Mouse (Mus musculus) neural tube, embryonic 13.5 days (tissue): ENCODE data around the gene Psmb6. TPM values are rescaled to one million over a fixed set of nuclear protein-coding genes. Genes with fewer than 3 reads are reported as not detected.
A peak's percentile ranks its signal among the peaks of the same experiment; 100 is the strongest.
"Not testable (repeated sequence)": the region's sequence is repeated elsewhere in the genome, so short reads cannot be mapped to it uniquely, and the experiment has no call there.

ENCODE experiments used
- ATAC-seq: fragments of 200-750 bp; cut with Nextera tagmentation; 2 replicates; pipeline ENCODE4 v1.8.0; 2017; ENCODE audit warnings: low read depth, mild to moderate bottlenecking, moderate TSS enrichment, moderate library complexity
- H3K27ac ChIP-seq: fragments of 300-500 bp; sonication (generic); replicated peaks from 2 replicates; pipeline ENCODE4 v1.5.1; 2015; ENCODE audit warnings: moderate library complexity, mild to moderate bottlenecking, inconsistent platforms
- H3K27me3 ChIP-seq: fragments of 300-500 bp; sonication (generic); 2 replicates; pipeline ENCODE4 v1.6.1; 2015; ENCODE audit warnings: mild to moderate bottlenecking, inconsistent platforms
- H3K36me3 ChIP-seq: fragments of 300-500 bp; sonication (generic); 2 replicates; pipeline ENCODE4 v1.6.1; 2015; ENCODE audit warnings: mild to moderate bottlenecking, inconsistent platforms
- H3K4me1 ChIP-seq: fragments of 300-500 bp; sonication (generic); replicated peaks from 2 replicates; pipeline ENCODE4 v1.6.1; 2015; ENCODE audit warnings: inconsistent platforms
- H3K4me2 ChIP-seq: fragments of 300-500 bp; sonication (generic); 2 replicates; pipeline ENCODE4 v1.6.1; 2015; ENCODE audit warnings: inconsistent platforms, mild to moderate bottlenecking, moderate library complexity
- H3K4me3 ChIP-seq: fragments of 300-500 bp; sonication (generic); 2 replicates; pipeline ENCODE4 v1.5.1; 2015; ENCODE audit warnings: mild to moderate bottlenecking, inconsistent platforms
- H3K9ac ChIP-seq: fragments of 300-500 bp; sonication (generic); 2 replicates; pipeline ENCODE4 v1.6.1; 2015; ENCODE audit warnings: moderate library complexity, mild to moderate bottlenecking, inconsistent platforms
- H3K9me3 ChIP-seq: fragments of 300-500 bp; sonication (generic); 2 replicates; pipeline ENCODE4 v1.6.1; 2016; ENCODE audit warnings: inconsistent platforms
- WGBS: fragments of 180-500 bp; shearing (Covaris S2); methylation state at CpG from one replicate; pipeline ENCODE4 v1.1.7; 2015; 5-methylcytosine and 5-hydroxymethylcytosine counted together
- polyA plus RNA-seq: library from polyadenylated mRNA; unstranded; fragments of >200 nt; fragmentation: Nextera tagmentation; extraction: Ambion mirVana; gene quantifications from 2 replicates; pipeline ENCODE4 v1.2.1, GENCODE M21; 2015

The Psmb6 gene
- polyA plus RNA-seq, 1 experiment from 2014 or later, result 814 TPM

DNA sequence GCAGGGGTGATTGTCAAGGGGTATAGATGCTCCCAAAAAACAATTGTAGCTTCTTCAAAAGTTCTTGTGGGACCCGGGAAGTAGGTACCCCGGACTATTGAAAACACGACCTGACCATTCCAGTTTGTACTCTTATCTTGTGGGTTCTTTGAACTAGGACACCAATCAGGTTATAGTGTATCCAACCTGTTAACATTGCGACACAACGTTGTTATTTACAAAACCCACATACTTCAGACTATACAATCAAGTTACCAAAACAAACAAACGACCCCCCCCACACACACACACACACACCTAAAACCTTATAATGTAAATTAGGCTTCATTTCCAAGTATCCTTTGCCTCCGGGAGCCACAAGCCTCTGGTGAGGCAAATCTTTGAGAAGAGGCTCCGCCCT, 385 bp upstream of the Psmb6 start:
- peak; percentile 60; the same call in 1 of the 2 replicates for ATAC-seq
- H3K9ac ChIP-seq, result peak overlapping the region; percentile 47; the same call in 1 of the 2 replicates
- peaks cover 27% of the 10 kb centered on the region for H3K4me1 ChIP-seq
- H3K4me2 ChIP-seq, result peak overlapping the region; percentile 51
- no peaks in the 10 kb centered on the region for H3K27me3 ChIP-seq
- H3K27ac ChIP-seq, result no peak overlapping the region
- peak overlapping the region; percentile 69 for H3K4me3 ChIP-seq
- 5% methylated on average over 8 of the region's 8 CpGs for WGBS
- H3K36me3 ChIP-seq, result peaks cover 30% of the 10 kb centered on the region
- H3K9me3 ChIP-seq, result no peaks in the 10 kb centered on the region

DNA sequence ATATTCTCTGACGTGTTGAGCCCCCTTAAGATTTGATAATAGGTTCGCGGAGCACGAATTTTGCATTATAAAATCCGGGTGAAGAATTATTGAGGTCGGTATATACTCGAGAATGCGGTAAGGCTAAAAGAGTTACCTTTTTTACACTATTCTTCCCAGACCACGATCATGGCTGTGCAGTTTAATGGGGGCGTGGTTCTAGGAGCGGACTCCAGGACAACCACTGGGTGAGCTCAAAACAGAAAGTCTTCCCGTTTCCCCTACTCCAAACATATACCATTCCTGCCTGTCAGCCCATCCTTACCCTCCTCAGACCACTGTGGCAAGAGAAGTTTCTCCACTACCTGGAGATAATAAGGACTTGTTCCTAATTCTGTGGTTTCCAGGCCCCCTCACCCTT, 559 bp downstream of the Psmb6 start:
- peak overlapping the region; percentile 87 for H3K9ac ChIP-seq
- peak overlapping the region; percentile 83 for H3K4me2 ChIP-seq
- peaks cover 30% of the 10 kb centered on the region for H3K36me3 ChIP-seq
- H3K4me1 ChIP-seq, result peaks cover 20% of the 10 kb centered on the region
- no peaks in the 10 kb centered on the region for H3K9me3 ChIP-seq
- H3K27ac ChIP-seq, result peak overlapping the region; percentile 68
- WGBS, result 2% methylated on average over 12 of the region's 12 CpGs
- no peaks in the 10 kb centered on the region for H3K27me3 ChIP-seq
- peak overlapping the region; percentile 69 for H3K4me3 ChIP-seq
- ATAC-seq, result peak; percentile 32

DNA sequence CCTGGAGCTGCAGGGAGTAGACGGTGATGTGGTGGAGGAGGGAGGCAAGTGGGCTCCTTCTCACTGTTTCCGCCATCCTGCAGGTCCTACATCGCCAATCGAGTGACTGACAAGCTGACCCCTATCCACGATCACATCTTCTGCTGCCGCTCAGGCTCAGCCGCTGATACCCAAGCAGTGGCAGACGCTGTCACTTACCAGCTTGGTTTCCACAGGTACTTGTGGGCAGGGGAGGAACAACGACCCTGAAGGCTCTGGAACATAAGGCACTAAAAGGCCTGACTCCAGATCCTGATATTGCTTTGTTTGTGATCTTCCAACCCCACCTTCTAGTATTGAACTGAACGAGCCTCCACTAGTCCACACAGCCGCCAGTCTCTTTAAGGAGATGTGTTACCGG, 1.0 kb downstream of the Psmb6 start:
- no peak for ATAC-seq
- H3K36me3 ChIP-seq, result peaks cover 30% of the 10 kb centered on the region
- H3K27ac ChIP-seq, result no peak overlapping the region
- peak overlapping the region; percentile 87 for H3K9ac ChIP-seq
- H3K4me2 ChIP-seq, result peak overlapping the region; percentile 83
- 87% methylated on average over 12 of the region's 12 CpGs for WGBS
- H3K4me3 ChIP-seq, result peak overlapping the region; percentile 69
- H3K27me3 ChIP-seq, result no peaks in the 10 kb centered on the region
- peaks cover 20% of the 10 kb centered on the region for H3K4me1 ChIP-seq
- no peaks in the 10 kb centered on the region for H3K9me3 ChIP-seq

DNA sequence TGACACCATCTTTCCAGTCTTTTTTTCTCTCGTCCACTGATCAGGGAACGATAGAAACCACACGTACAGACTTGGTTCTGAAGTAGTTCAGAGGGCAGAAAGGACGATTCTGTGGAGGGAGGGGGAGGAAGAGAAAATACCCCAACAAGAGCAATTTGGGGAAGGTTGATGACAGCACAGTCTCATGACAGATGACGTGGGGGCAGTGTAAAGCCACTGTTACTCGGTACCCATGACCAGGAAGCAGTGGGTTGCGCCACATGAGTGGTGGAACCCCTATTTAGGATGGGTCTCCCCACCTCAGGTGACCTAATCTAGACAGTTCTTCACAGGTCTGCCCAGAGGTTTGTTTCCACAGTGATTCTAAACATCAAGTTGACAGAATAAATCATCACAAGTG, 3.4 kb downstream of the Psmb6 start:
- no peak overlapping the region for H3K4me2 ChIP-seq
- H3K27ac ChIP-seq, result no peak overlapping the region
- no peak for ATAC-seq
- H3K27me3 ChIP-seq, result no peaks in the 10 kb centered on the region
- H3K4me1 ChIP-seq, result peaks cover 20% of the 10 kb centered on the region
- H3K36me3 ChIP-seq, result peaks cover 30% of the 10 kb centered on the region
- no peak overlapping the region for H3K4me3 ChIP-seq
- no peak overlapping the region for H3K9ac ChIP-seq
- H3K9me3 ChIP-seq, result no peaks in the 10 kb centered on the region
- 92% methylated on average over 7 of the region's 7 CpGs for WGBS

DNA sequence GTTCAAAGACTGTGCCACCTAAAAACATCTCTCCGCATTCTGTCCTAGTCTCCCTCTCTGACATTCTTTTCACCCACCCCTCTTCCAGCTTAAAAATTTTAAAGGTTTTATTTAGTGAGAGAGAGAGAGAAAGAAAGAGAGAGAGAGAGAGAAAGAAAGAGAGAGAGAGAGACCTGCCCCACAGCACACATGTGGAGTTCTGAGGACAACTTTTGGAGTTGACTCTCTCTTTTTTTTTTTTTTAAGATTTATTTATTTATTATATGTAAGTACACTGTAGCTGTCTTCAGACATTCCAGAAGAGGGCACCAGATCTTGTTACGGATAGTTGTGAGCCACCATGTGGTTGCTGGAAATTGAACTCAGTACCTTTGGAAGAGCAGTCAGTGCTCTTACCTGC, 5.9 kb downstream of the Psmb6 start:
- H3K36me3 ChIP-seq, result peaks cover 30% of the 10 kb centered on the region
- not testable (repeated sequence) for ATAC-seq, H3K9ac ChIP-seq, H3K4me3 ChIP-seq, H3K27ac ChIP-seq, H3K27me3 ChIP-seq, H3K9me3 ChIP-seq, H3K4me2 ChIP-seq
- WGBS, result 84% methylated on average over 2 of the region's 2 CpGs
- H3K4me1 ChIP-seq, result peaks cover 12% of the 10 kb centered on the region

DNA sequence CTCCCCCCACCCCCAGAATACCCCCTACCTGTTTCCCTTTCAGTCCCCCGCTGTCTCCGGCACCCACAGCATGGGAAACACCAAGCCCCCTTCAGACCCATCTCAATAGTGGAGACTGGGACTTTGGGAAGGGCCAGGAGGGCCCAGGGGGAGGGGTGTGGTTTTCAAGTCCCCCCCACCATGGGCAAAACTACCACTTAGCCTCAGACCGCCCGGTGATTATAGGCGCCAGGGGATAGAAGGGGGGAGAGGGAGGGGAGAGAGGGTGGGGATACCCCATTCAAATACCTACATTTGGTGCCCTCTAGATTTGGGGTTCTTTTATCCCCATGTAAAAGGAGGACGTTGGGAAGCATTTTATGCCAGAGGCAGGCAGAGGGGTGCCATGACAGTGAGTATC, 7.7 kb downstream of the Psmb6 start, which contains the start of gene Gm40193:
Gene Gm40193, minus strand, starts transcription at position 101 of the 400 bp plus-strand sequence.
- Histone ChIP-seq H3K9me3 (no peaks in the 10 kb centered on the region), H3K4me1 (no peaks in the 10 kb centered on the region), H3K27ac (no peak within 1 kb of the TSS), H3K9ac (no peak within 1 kb of the TSS), H3K4me3 (no peak within 1 kb of the TSS), H3K4me2 (no peak within 1 kb of the TSS), H3K36me3 (peaks cover 15% of the 10 kb centered on the region), H3K27me3 (no peaks in the 10 kb centered on the region)
- ATAC-seq, result no peak
- WGBS, result 82% methylated on average over 6 of the region's 6 CpGs

DNA sequence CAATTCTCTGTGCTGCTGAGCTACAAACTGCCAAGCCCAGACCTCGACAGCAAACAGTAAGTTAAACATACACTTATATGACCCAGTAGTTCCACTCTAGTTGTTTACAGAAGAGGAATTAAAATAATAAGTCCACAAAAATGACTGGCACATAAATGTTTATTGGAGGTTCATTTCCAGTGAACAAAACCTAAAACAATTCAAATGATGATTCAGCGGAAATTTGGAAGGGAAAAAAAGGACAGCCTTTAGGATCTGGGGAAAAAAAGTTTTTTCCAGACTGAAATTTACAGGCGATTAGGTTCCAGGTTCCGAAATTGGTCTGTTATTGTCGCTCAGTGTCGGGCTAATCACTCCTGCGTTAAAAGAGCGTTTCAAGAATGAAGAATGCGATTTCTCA, 14.3 kb downstream of the Psmb6 start:
- H3K9me3 ChIP-seq, result no peaks in the 10 kb centered on the region
- peak overlapping the region; percentile 59 for H3K4me3 ChIP-seq
- no peak overlapping the region for H3K27ac ChIP-seq
- no peak; the same call in 1 of the 2 replicates for ATAC-seq
- peaks cover 40% of the 10 kb centered on the region for H3K27me3 ChIP-seq
- peak overlapping the region; percentile 77 for H3K9ac ChIP-seq
- 18% methylated on average over 9 of the region's 9 CpGs for WGBS
- H3K4me1 ChIP-seq, result peaks cover 18% of the 10 kb centered on the region
- H3K36me3 ChIP-seq, result no peaks in the 10 kb centered on the region
- H3K4me2 ChIP-seq, result peak overlapping the region; percentile 72

DNA sequence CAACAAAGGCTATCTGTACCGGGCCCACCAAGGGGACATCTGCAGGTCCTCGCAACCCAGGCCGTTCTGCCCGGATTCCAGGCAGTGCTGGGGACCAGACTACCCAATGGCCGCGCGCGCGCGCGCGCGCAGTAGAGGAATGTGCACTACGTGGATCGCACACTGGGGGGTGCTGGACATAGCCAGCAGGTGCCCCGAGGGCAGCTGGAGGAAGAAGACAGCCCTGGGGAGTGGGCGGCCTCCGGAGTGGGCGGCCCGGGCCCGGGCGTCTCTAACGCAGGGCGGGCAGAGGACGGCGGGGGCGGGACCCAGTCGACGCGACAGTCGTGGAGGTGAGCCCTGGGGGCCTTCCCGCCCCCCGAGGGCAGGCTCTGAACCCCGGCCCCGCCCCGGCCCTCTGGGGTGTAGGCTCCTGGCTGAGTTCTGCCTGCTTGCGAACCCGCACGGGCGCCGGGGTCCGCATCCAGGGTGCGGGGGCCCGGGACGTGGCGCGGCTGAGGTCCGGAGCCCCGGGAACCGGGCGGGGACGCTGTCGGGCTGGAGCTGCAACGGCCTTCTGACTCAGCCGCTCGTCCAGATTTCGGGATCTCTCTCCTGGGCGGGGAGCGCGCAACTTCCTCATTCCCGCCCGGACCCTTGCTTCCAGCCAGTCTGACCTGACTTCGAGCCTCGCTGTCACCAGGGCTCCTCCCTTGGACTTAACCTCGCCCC, 14.9 kb downstream of the Psmb6 start, which contains the start of gene Pld2:
Gene Pld2, plus strand, starts transcription at position 188 of the 711 bp plus-strand sequence.
- under 1% methylated on average over 61 of the region's 65 CpGs for WGBS
- Histone ChIP-seq H3K4me1 (peaks cover 18% of the 10 kb centered on the region), H3K36me3 (no peaks in the 10 kb centered on the region), H3K4me3 (peak within 1 kb of the TSS; percentile 59), H3K4me2 (peak within 1 kb of the TSS; percentile 72), H3K9me3 (no peaks in the 10 kb centered on the region), H3K27me3 (peaks cover 40% of the 10 kb centered on the region), H3K9ac (peak within 1 kb of the TSS; percentile 77), H3K27ac (no peak within 1 kb of the TSS)
- ATAC-seq, result peak; percentile 93

DNA sequence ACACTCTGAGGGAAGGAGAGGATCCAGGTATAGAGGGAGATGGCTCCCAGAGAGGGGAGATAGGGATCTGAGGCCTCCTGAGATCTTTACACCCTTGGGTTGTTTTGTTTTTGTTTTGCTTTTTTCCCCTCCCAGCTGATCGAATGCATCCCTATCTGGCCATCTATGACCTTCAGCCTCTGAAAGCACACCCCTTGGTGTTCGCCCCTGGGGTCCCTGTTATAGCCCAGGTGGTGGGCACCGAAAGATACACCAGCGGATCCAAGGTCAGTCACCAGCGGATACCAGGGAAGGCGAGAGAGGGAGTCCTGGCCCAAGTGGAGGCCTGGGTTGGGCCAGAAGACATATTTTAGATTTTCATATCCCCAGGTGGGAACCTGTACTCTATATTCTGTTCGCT, 15.8 kb downstream of the Psmb6 start:
- Histone ChIP-seq H3K4me1 (peaks cover 18% of the 10 kb centered on the region), H3K9me3 (no peaks in the 10 kb centered on the region), H3K27me3 (peaks cover 40% of the 10 kb centered on the region), H3K36me3 (no peaks in the 10 kb centered on the region), H3K4me3 (peak overlapping the region; percentile 59), H3K4me2 (peak overlapping the region; percentile 72), H3K27ac (no peak overlapping the region), H3K9ac (0 out of 2 replicates have a peak overlapping the region, but pooled peaks have one; percentile 77)
- ATAC-seq, result no peak
- 85% methylated on average over 7 of the region's 7 CpGs for WGBS

DNA sequence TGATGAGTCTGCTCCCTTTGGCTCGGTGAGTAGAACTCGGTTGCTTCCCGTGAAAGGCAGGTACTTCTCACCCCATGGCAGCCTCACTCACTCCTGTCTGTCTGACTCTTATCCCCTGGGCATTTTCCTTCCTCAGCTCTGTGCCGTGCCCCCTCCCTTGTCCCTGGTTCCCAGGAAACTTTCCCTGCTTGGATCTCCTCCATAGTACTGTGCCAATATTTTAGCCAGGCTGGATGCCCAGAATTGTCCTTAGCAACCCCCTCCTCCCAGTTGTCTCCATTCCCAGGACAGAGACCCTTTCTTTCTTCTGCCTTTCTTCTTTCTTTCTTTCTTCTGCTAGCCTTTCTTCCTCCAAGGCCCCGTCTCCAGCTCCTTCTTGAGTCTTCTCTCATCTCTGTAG, 16.2 kb downstream of the Psmb6 start:
- H3K27ac ChIP-seq, result no peak overlapping the region; the same call in 1 of the 2 replicates
- 0 out of 2 replicates have a peak, but pooled peaks have one; percentile 14 for ATAC-seq
- no peaks in the 10 kb centered on the region for H3K36me3 ChIP-seq
- no peaks in the 10 kb centered on the region for H3K9me3 ChIP-seq
- H3K4me3 ChIP-seq, result 0 out of 2 replicates have a peak overlapping the region, but pooled peaks have one; percentile 59
- peaks cover 18% of the 10 kb centered on the region for H3K4me1 ChIP-seq
- H3K4me2 ChIP-seq, result peak overlapping the region; percentile 72
- no peak overlapping the region for H3K9ac ChIP-seq
- WGBS, result 71% methylated on average over 5 of the region's 5 CpGs
- peaks cover 40% of the 10 kb centered on the region for H3K27me3 ChIP-seq

DNA sequence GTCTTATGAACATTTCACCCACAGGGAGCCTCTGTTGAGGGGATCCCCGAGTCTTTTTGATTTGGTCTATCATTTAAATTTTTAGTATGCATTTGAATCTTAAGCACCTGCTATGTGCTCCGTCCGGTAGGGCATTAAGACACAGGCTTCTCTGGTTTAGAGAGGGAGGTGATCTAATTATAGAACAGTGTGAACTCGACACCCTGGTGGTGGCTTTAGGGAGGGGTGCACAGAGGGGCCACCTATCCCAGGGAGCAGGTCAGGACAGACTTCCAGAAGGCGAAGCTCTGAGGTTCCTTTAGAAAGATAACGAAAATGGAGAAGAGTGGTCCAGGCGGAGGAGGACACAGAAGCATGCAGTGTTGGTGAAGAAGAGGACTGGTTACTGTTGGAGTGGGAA, 19.3 kb downstream of the Psmb6 start:
- H3K4me3 ChIP-seq, result no peak overlapping the region
- peaks cover 32% of the 10 kb centered on the region for H3K27me3 ChIP-seq
- no peak overlapping the region for H3K9ac ChIP-seq
- peaks cover 18% of the 10 kb centered on the region for H3K4me1 ChIP-seq
- H3K27ac ChIP-seq, result no peak overlapping the region
- H3K36me3 ChIP-seq, result no peaks in the 10 kb centered on the region
- no peak for ATAC-seq
- H3K9me3 ChIP-seq, result no peaks in the 10 kb centered on the region
- WGBS, result 76% methylated on average over 7 of the region's 7 CpGs
- H3K4me2 ChIP-seq, result no peak overlapping the region

DNA sequence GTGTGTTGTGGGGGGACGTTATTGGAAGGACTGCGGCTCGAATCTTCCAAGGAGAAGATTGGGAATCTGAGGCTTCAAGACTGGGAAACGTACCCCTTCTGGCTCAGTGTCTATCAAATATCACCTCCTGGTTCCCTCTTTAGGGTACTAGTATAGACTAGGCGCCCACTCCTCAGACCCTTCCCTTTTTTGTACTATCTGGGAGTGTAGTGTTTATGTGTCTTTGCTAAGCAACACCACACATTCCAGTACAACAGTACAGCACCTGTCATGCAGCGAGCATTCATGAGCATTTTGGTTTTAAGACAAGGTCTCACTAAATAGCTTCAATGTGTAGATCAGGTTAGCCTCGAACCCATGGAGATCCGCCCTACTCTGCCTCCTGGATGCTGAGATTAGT, 26.4 kb downstream of the Psmb6 start:
- no peak for ATAC-seq
- H3K4me1 ChIP-seq, result peaks cover 7% of the 10 kb centered on the region; the same call in 1 of the 2 replicates
- peaks cover 8% of the 10 kb centered on the region; the same call in 1 of the 2 replicates for H3K27me3 ChIP-seq
- H3K9me3 ChIP-seq, result no peaks in the 10 kb centered on the region
- no peak overlapping the region for H3K27ac ChIP-seq
- H3K36me3 ChIP-seq, result no peaks in the 10 kb centered on the region
- 90% methylated on average over 8 of the region's 8 CpGs for WGBS
- H3K9ac ChIP-seq, result no peak overlapping the region
- H3K4me3 ChIP-seq, result no peak overlapping the region
- H3K4me2 ChIP-seq, result no peak overlapping the region
